Mouse (Mus musculus) neural tube, embryonic 14.5 days (tissue): ENCODE results near the gene Slc34a1. TPM values are rescaled to one million over a fixed set of nuclear protein-coding genes. Genes with fewer than 3 reads are reported as not detected.

Experiments used
- ATAC-seq: fragments of 200-750 bp; cut with Nextera tagmentation; 2 replicates; pipeline ENCODE4 v1.8.0; 2017; ENCODE audit warnings: low read depth, mild to moderate bottlenecking, moderate TSS enrichment, moderate library complexity
- H3K27ac ChIP-seq: fragments of 300-500 bp; sonication (generic); 2 replicates; pipeline ENCODE4 v1.5.1; 2014; ENCODE audit warnings: low read depth, mild to moderate bottlenecking, control low read depth, low read length, moderate library complexity, mixed read lengths
- H3K27me3 ChIP-seq: fragments of 300-500 bp; sonication (generic); 2 replicates; pipeline ENCODE4 v1.6.1; 2014; ENCODE audit warnings: low read length; ENCODE audit not compliant: control insufficient read depth, insufficient read depth
- H3K36me3 ChIP-seq: fragments of 300-500 bp; sonication (generic); 2 replicates; pipeline ENCODE4 v1.6.1; 2014; ENCODE audit warnings: low read length, mixed read lengths; ENCODE audit not compliant: control insufficient read depth, insufficient read depth
- H3K4me1 ChIP-seq: fragments of 300-500 bp; sonication (generic); 2 replicates; pipeline ENCODE4 v1.6.1; 2014; ENCODE audit warnings: low read length; ENCODE audit not compliant: control insufficient read depth, insufficient read depth
- H3K4me2 ChIP-seq: fragments of 300-500 bp; sonication (generic); 2 replicates; pipeline ENCODE4 v1.6.1; 2014; ENCODE audit warnings: mild to moderate bottlenecking, low read depth, low read length, control low read depth
- H3K4me3 ChIP-seq: fragments of 300-500 bp; sonication (generic); 2 replicates; pipeline ENCODE4 v1.5.1; 2014; ENCODE audit warnings: low read depth, low read length, control low read depth, mixed read lengths
- H3K9ac ChIP-seq: fragments of 300-500 bp; sonication (generic); replicated peaks from 2 replicates; pipeline ENCODE4 v1.6.1; 2014; ENCODE audit warnings: low read depth, mild to moderate bottlenecking, control low read depth, low read length, mixed read lengths
- H3K9me3 ChIP-seq: fragments of 300-500 bp; sonication (generic); 2 replicates; pipeline ENCODE4 v1.6.1; 2016; ENCODE audit warnings: low read length; ENCODE audit not compliant: control insufficient read depth
- WGBS: fragments of 180-500 bp; shearing (Covaris S2); extraction: QIAGEN DNeasy Blood & Tissue Kit; methylation state at CpG from one replicate; pipeline ENCODE4 v1.1.7; 2014; 5-methylcytosine and 5-hydroxymethylcytosine counted together
- polyA plus RNA-seq: library from polyadenylated mRNA; unstranded; fragments of >200 nt; fragmentation: Nextera tagmentation; extraction: Ambion mirVana; gene quantifications from 2 replicates; pipeline ENCODE4 v1.2.1, GENCODE M21; 2014

Slc34a1 gene
- polyA plus RNA-seq, 1 experiment from 2014 or later, result 0.19 TPM

DNA sequence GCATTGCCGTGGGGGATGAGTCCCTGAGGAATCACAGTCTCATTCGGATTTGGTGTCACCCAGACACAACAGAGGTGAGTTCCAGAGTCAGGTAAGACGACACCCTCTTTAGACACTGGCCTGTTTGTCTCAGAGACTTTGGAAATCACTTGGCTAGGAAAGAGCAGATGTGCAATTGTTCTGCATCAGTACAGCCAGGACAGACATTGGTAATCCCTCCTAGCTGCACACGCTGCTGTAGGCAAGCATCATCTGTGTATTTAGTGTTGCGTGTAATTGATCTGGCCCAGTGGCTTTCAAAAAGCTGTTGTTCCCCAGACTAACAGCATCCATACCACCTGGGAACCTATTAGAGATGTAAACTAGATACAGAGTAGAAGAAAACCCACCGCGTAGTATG lies 5.3 kb downstream of the Slc34a1 start:
- no peaks in the 10 kb centered on the region for H3K27me3 ChIP-seq
- no peak overlapping the region for H3K9ac ChIP-seq
- peaks cover 10% of the 10 kb centered on the region; the same call in 1 of the 2 replicates for H3K4me1 ChIP-seq
- WGBS, result 47% methylated on average over 7 of the region's 7 CpGs
- H3K36me3 ChIP-seq, result no peaks in the 10 kb centered on the region
- no peak overlapping the region for H3K4me2 ChIP-seq
- H3K4me3 ChIP-seq, result no peak overlapping the region
- H3K27ac ChIP-seq, result peak overlapping the region; percentile 71
- peak; percentile 42; the same call in 1 of the 2 replicates for ATAC-seq
- H3K9me3 ChIP-seq, result no peaks in the 10 kb centered on the region

DNA sequence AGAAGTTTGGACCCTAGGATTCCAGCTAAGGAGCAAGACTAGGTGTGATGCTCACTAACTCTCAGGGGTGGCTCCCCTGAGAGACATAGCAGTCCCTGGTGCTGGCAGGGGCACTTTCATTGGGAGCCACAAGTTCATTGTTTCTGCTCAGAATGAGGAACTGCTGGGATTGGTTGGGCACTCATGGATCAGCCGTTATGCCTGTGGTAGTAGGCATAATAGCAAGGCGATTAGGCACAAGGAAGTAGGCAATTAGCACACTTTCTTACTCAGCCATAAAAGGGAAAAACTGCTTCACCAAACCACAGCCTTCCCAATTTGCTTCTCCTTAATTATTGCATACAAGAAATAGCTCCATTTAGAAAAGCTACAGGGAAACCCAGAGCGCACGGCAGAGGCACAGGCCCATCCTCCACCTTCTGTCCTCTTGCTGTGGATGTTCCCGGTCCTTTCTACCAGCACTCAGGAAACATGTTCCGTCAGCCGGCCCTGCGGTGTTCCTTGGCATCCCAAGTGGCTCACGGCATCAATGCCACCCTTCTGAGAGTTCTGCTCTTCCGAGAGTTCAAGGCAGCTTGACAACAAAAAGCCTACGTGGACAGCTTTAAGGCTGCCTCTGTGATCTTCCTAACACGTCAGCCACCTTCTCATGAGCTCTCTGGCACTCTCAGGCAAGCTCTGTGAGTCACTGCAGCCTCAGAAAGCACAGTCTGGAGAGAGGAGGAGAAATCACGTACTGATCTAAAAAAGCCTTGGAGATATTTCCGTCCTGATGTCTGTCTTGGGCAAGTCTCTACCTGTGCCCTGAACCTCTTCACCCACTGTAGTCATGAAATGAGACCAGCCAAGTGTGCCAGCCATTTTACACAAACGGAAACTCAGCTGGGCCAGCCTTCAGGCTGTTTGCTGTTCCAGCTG lies 6.2 kb downstream of the Slc34a1 start:
- WGBS, result 59% methylated on average over 15 of the region's 15 CpGs
- Histone ChIP-seq H3K9me3 (no peaks in the 10 kb centered on the region), H3K36me3 (no peaks in the 10 kb centered on the region), H3K27ac (peak overlapping the region; percentile 75), H3K4me1 (peaks cover 10% of the 10 kb centered on the region; the same call in 1 of the 2 replicates), H3K9ac (no peak overlapping the region; the same call in 1 of the 2 replicates), H3K4me2 (no peak overlapping the region), H3K4me3 (no peak overlapping the region), H3K27me3 (no peaks in the 10 kb centered on the region)
- ATAC-seq, result no peak

DNA sequence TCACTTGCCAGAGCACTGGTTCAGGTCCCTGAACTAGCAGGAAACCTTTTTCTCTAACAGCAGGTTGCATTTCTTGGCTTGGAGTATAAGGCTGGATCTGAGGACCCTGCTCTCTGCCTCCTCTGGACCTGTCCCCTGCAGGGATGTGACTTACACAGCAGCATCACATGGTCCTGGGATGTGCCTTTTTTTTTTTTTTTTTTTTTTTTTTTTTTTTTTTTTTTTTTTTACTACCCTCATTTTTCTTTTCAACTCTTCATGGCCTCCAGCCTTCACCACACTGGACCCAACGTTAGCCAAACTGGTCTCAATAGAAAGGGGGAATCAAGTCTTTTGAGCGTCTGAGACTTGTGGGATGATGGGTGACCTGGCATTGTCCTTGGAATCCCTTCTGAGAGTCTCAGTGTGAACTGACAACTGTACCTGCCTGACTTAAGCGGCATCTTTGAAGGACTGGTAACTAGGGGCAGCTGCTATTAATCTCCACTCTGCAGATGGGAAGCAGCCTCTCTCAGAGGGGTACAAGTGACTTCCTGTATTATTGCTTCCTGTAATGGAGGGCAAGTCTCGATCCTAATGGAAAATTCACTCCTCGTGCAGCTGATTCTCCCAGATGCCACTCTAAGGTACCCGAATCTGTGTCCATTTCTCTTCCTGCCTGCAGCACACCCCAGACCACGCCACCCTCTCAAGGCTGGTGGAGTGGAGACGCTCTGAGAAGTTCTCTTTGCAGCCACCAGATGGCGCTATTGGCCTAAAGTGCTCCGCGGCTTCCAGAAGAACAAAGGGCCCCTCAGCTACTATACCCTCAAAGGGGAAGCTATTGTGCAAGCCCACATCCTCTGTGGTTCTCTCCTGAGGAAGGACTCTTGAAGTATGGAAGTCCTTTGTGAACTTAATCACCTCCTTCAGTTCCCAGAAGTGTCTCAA lies 7.1 kb downstream of the Slc34a1 start:
- no peaks in the 10 kb centered on the region for H3K36me3 ChIP-seq
- no peak overlapping the region for H3K4me3 ChIP-seq
- peak overlapping the region; percentile 82 for H3K27ac ChIP-seq
- H3K4me2 ChIP-seq, result peak overlapping the region; percentile 20; the same call in 1 of the 2 replicates
- peak overlapping the region; percentile 34; the same call in 1 of the 2 replicates for H3K9ac ChIP-seq
- no peaks in the 10 kb centered on the region for H3K27me3 ChIP-seq
- no peaks in the 10 kb centered on the region for H3K9me3 ChIP-seq
- 13% methylated on average over 11 of the region's 11 CpGs for WGBS
- ATAC-seq, result peak; percentile 91
- peaks cover 10% of the 10 kb centered on the region; the same call in 1 of the 2 replicates for H3K4me1 ChIP-seq

DNA sequence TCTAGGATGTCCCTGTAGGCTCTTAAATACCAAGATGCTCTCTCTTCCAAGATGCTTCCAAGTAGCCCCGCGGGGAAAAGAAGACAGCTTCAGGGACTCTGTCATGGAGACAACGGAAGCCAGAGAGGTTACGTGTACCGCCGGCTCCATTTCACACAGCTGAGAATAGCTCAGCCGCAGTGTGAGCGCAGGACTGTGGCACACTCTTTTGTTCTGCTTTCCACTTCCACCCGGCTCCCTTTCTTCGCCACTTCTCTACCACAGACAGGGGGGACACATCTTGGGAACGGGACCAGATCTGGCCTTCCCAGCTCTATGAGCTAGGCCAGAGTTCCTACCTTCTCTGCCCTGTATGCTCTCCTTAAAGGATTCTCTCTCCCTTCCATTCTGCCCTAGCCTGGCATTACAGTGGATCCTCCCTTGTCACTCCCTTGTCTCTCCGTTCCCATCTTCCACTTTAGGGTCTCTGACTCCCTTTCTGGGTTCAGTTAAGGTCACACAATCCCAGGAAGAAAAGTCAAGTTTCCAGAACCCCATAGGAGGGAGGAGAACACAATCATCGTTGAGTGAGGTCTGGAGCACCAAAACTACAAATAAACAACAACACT lies 7.9 kb downstream of the Slc34a1 start:
- no peak overlapping the region for H3K4me3 ChIP-seq
- H3K27me3 ChIP-seq, result no peaks in the 10 kb centered on the region
- H3K4me1 ChIP-seq, result peaks cover 10% of the 10 kb centered on the region; the same call in 1 of the 2 replicates
- 66% methylated on average over 13 of the region's 13 CpGs for WGBS
- peak overlapping the region; percentile 82 for H3K27ac ChIP-seq
- H3K9me3 ChIP-seq, result no peaks in the 10 kb centered on the region
- peak; percentile 41; the same call in 1 of the 2 replicates for ATAC-seq
- no peaks in the 10 kb centered on the region for H3K36me3 ChIP-seq
- peak overlapping the region; percentile 11; the same call in 1 of the 2 replicates for H3K4me2 ChIP-seq
- H3K9ac ChIP-seq, result peak overlapping the region; percentile 9; the same call in 1 of the 2 replicates

DNA sequence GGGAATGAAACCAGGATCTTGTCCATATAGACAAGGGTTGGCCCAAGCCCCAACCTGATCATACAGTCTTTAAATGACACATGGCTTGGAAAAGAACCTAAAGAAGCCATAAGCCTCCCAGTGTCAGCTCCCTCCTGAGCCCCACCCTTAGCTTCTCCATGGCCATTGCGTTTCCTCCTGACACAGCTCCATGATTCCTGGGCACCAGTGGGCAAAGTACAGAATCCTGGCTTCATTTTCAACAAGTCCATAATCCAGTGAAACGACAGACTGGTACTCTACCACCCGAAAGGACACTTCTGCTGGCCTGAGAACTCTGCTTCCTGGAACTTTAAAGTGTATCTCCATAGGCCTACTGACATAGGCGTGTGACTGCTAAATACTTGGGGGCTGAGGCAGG lies 9.4 kb downstream of the Slc34a1 start:
- Histone ChIP-seq H3K9me3 (no peaks in the 10 kb centered on the region), H3K4me1 (peaks cover 10% of the 10 kb centered on the region; the same call in 1 of the 2 replicates), H3K36me3 (no peaks in the 10 kb centered on the region), H3K9ac (no peak overlapping the region), H3K4me2 (no peak overlapping the region), H3K4me3 (no peak overlapping the region), H3K27ac (no peak overlapping the region), H3K27me3 (no peaks in the 10 kb centered on the region)
- 85% methylated on average over 4 of the region's 4 CpGs for WGBS
- ATAC-seq, result no peak

DNA sequence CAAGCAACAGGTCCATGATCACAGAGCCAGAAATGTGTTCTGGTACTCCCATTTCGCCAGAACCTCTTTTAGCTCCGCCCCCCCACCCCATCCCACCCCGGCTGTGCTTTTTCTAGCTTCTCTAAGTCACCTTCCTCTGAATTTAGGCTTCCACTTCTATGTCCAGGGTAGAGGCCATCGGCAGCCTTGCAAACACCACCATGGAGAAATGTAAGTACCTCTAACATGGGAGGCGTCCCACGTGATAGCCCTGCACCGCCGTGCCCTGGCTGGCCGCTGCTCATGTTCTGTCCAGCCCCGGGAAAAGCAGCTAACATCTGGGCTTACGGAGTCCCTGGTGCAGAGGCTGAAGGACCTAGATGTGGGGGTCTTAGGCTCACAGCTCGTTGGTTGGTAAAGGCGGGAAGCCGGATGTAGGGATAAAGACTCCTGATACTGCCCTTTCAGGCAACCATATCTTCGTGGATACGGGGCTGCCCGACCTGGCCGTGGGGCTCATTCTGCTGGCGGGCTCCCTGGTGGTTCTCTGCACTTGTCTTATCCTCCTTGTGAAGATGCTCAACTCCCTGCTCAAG lies 10.6 kb downstream of the Slc34a1 start:
- no peaks in the 10 kb centered on the region for H3K27me3 ChIP-seq
- H3K9ac ChIP-seq, result no peak overlapping the region
- H3K36me3 ChIP-seq, result no peaks in the 10 kb centered on the region
- no peak overlapping the region for H3K4me3 ChIP-seq
- peaks cover 10% of the 10 kb centered on the region; the same call in 1 of the 2 replicates for H3K4me1 ChIP-seq
- H3K4me2 ChIP-seq, result no peak overlapping the region
- no peaks in the 10 kb centered on the region for H3K9me3 ChIP-seq
- H3K27ac ChIP-seq, result no peak overlapping the region
- WGBS, result 89% methylated on average over 19 of the region's 19 CpGs
- no peak for ATAC-seq

DNA sequence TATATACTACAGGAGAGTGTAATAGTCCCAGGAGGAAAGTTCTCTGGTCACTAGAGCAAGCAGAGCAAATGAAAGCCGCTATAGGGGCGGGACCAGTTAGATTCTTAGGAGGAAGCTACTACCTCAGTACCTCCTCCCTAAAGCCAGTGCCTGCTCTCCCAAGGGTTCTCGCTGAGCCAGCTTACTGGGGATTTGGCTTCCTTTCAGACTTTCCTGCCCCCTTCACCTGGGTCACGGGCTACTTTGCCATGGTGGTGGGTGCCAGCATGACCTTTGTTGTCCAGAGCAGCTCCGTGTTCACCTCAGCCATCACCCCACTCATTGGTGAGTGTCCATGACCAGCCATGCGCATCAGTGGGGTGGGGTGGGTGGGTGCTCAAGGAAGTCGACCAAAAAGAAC lies 13.8 kb downstream of the Slc34a1 start:
- Histone ChIP-seq H3K27ac (no peak overlapping the region), H3K4me1 (peaks cover 6% of the 10 kb centered on the region; the same call in 1 of the 2 replicates), H3K9me3 (no peaks in the 10 kb centered on the region), H3K4me3 (no peak overlapping the region), H3K36me3 (no peaks in the 10 kb centered on the region), H3K4me2 (no peak overlapping the region), H3K27me3 (peaks cover 3% of the 10 kb centered on the region; the same call in 1 of the 2 replicates), H3K9ac (no peak overlapping the region)
- WGBS, result 65% methylated on average over 7 of the region's 7 CpGs
- no peak for ATAC-seq

DNA sequence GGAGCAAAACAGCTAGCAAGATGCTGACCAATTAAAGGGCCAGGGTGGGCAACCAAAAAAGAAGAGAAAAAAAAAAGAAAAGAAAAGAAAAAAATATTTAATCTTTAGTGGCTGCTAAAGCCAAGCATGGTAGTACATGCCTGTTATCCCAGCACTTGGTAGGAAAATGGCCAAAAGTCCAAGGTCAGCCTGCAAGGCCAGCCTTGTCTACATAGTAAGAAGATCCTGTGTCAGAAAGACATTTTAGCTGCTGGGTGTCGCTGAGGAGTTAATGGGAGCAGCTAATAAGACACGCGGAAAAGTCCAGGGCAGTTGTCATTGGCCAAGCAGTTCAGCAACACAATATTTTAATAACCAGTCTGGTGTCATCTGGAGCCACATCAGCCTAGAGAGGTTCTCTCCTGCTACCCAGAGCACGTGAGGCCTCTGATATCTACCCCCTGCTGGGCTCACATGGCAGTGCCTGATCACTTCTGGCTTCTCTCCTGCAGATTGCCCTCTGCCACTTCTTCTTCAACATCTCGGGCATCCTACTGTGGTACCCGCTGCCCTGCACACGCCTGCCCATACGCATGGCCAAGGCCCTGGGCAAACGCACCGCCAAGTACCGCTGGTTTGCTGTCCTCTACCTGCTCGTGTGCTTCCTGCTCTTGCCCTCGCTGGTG lies 14.8 kb downstream of the Slc34a1 start:
- no peak overlapping the region for H3K27ac ChIP-seq
- no peak overlapping the region for H3K4me3 ChIP-seq
- H3K9me3 ChIP-seq, result no peaks in the 10 kb centered on the region
- peaks cover 3% of the 10 kb centered on the region; the same call in 1 of the 2 replicates for H3K27me3 ChIP-seq
- no peak overlapping the region for H3K4me2 ChIP-seq
- no peak overlapping the region for H3K9ac ChIP-seq
- ATAC-seq, result no peak
- peaks cover 6% of the 10 kb centered on the region; the same call in 1 of the 2 replicates for H3K4me1 ChIP-seq
- 80% methylated on average over 13 of the region's 13 CpGs for WGBS
- H3K36me3 ChIP-seq, result no peaks in the 10 kb centered on the region
